Mouse (Mus musculus): ENCODE results near the gene Ncapd2.

Ncapd2 gene

GRCm38 (mm10) chr6:125128724-125129123 lies 62.8 kb downstream of the Ncapd2 start:
- in situ Hi-C loops (cut with MboI; ENCODE audit: unreplicated experiment in 2 of 2) = no loop called here

GRCm38 (mm10) chr6:125119387-125119786 lies 72.1 kb downstream of the Ncapd2 start:
- in situ Hi-C loops (cut with MboI; ENCODE audit: unreplicated experiment in 2 of 2) = no loop called here
